8 mouse cellular contexts compared by ENCODE assay signal in genomic region chr11:118212636-118213112, GRCm38 (mm10). TPM values are rescaled to one million over a fixed set of nuclear protein-coding genes. Genes with fewer than 3 reads are reported as not detected.
DNase-seq lines count a peak whose midpoint lies in the region; ATAC-seq lines count a peak whose summit lies in the region.

No protein-coding gene starts in this region.

- ATAC-seq in hematopoietic stem cell, adult 5-6 weeks (replicated peaks in 1 of 2; ENCODE audit: insufficient read depth in 1 of 2, low FRiP score in 2 of 2, low TSS enrichment in 1 of 2, low read depth in 1 of 2, poor library complexity in 2 of 2, severe bottlenecking in 2 of 2), result peak; percentile 20 to 56; a peak in 3 of 4 replicates
- ATAC-seq in monocyte, adult 5-6 weeks (replicated peaks; ENCODE audit: insufficient number of reproducible peaks, low FRiP score, low TSS enrichment, poor library complexity, severe bottlenecking), result peak; percentile 64

- peak; percentile 12 for DNase-seq in left cerebral cortex, postnatal 4 days
- no peak for DNase-seq in left cerebral cortex, adult 11 months (ENCODE audit: low spot score)
- peak; percentile 61 for DNase-seq in Muller cell, postnatal 12 days (ENCODE audit: inconsistent ontology term)
- no peak for DNase-seq in adrenal gland, adult 18-20 months (ENCODE audit: low spot score in 2 of 2)
- no peak for DNase-seq in layer of hippocampus, adult 8-10 months (ENCODE audit: low spot score in 2 of 2)
- no peak for DNase-seq in gastrocnemius, adult 8-10 months (ENCODE audit: low spot score in 2 of 2)

- intact Hi-C loops in left cerebral cortex, postnatal 4 days (cut with DNase I), result no loop called here

RNA-seq across cellular contexts. Expression of gene Cyth1, which starts 35.7 kb away (rescaled TPM):
- 10 to 100 TPM; 66.3 to 70.5 TPM for total RNA-seq in left cerebral cortex, postnatal 4 days (2021)
- 31.0 and 48.1 TPM in 2 replicates for total RNA-seq in hematopoietic stem cell, adult 5-6 weeks (2017)
- total RNA-seq in monocyte, adult 5-6 weeks (2017), result 110 to 193 TPM (median 136 TPM) in 3 replicates
- 10 to 100 TPM; 29.4 to 32.2 TPM for total RNA-seq in adrenal gland, adult 18-20 months (2021)
- 10 to 100 TPM; 84.7 to 96.8 (median 89.4) TPM for total RNA-seq in layer of hippocampus, adult 8-10 months (2022)
- 10 to 100 TPM; 26.6 to 38.4 (median 30.2) TPM for total RNA-seq in gastrocnemius, adult 8-10 months (2022)

Comparison
In these comparisons a context has a peak if more than half of its experiments do, and no peak if none do; other contexts are left out.
1. DNase-seq: peak in left cerebral cortex, postnatal 4 days (single experiment) and Muller cell, postnatal 12 days (single experiment); none in left cerebral cortex, adult 11 months (single experiment), adrenal gland, adult 18-20 months (0 of 2), layer of hippocampus, adult 8-10 months (0 of 2) and gastrocnemius, adult 8-10 months (0 of 2).